8 mouse cellular contexts compared by ENCODE assay signal in genomic region chr5:116443459-116443940, GRCm38 (mm10). TPM values are rescaled to one million over a fixed set of nuclear protein-coding genes. Genes with fewer than 3 reads are reported as not detected.
DNase-seq lines count a peak whose midpoint lies in the region; ATAC-seq and TF ChIP-seq lines count a peak whose summit lies in the region.

No protein-coding gene starts in this region.

- no peaks in the 10 kb centered on the region for H3K79me2 ChIP-seq in liver, adult 2 months (ENCODE audit: control insufficient read depth, insufficient read depth, low read length)

- TF ChIP-seq EP300 in liver, postnatal 0 days (IDR thresholded peaks at IDR 0.05; ENCODE audit: low read depth) = no peak

- no peak overlapping the region for H3K4me2 ChIP-seq in liver, postnatal 0 days (ENCODE audit: low read depth, low read length)

- TF ChIP-seq CTCF in liver, adult 2 months (IDR thresholded peaks at IDR 0.05; ENCODE audit: low read depth, low read length) = no peak
- no peak for TF ChIP-seq CTCF in liver, postnatal 0 days (IDR thresholded peaks at IDR 0.05; ENCODE audit: low read depth)
- TF ChIP-seq CTCF in kidney, adult 2 months (conservative IDR thresholded peaks at IDR 0.05; ENCODE audit: insufficient read depth, insufficient read length, low read depth, low read length) = no peak

- 39% methylated on average over 8 of the region's 8 CpGs for WGBS in liver, adult 2 months
- 76% methylated on average over 8 of the region's 8 CpGs for WGBS in liver, postnatal 0 days (ENCODE audit: insufficient replicate concordance)
- WGBS in kidney, adult 2 months = 76% methylated on average over 8 of the region's 8 CpGs

- no peaks in the 10 kb centered on the region for H3K9me3 ChIP-seq in liver, postnatal 0 days (ENCODE audit: low read length)

- no peaks in the 10 kb centered on the region for H3K27me3 ChIP-seq in liver, adult 2 months (ENCODE audit: control insufficient read depth, insufficient read depth, low read length)
- H3K27me3 ChIP-seq in liver, postnatal 0 days (ENCODE audit: insufficient read depth, low read length) = no peaks in the 10 kb centered on the region
- no peaks in the 10 kb centered on the region for H3K27me3 ChIP-seq in kidney, adult 2 months (replicated peaks; ENCODE audit: control insufficient read depth, insufficient read depth, low read length)

- no peaks in the 10 kb centered on the region for H3K36me3 ChIP-seq in liver, adult 2 months (ENCODE audit: control insufficient read depth, insufficient read depth, low read length)
- no peaks in the 10 kb centered on the region for H3K36me3 ChIP-seq in liver, postnatal 0 days (replicated peaks; ENCODE audit: insufficient read depth, low read length)
- H3K36me3 ChIP-seq in kidney, adult 2 months (ENCODE audit: control insufficient read depth, insufficient read depth, low read length) = no peaks in the 10 kb centered on the region

- H3K9ac ChIP-seq in liver, adult 2 months (ENCODE audit: low read depth, low read length) = no peak overlapping the region
- H3K9ac ChIP-seq in liver, postnatal 0 days (replicated peaks) = no peak overlapping the region

- ATAC-seq in liver, postnatal 0 days = no peak
- no peak for ATAC-seq in megakaryocyte-erythroid progenitor cell, adult 5-6 weeks (replicated peaks; ENCODE audit: low FRiP score, low TSS enrichment, poor library complexity, severe bottlenecking)

- H3K27ac ChIP-seq in liver, adult 2 months (replicated peaks; ENCODE audit: insufficient read depth, low read depth, low read length) = peak overlapping the region; percentile 60
- H3K27ac ChIP-seq in liver, postnatal 0 days (ENCODE audit: low read depth) = no peak overlapping the region
- no peak overlapping the region for H3K27ac ChIP-seq in kidney, adult 2 months (ENCODE audit: insufficient read depth, low read depth, low read length)

- H3K4me3 ChIP-seq in liver, adult 2 months (ENCODE audit: insufficient read depth, low read depth, low read length) = no peak overlapping the region
- H3K4me3 ChIP-seq in liver, postnatal 0 days (ENCODE audit: low read depth, low read length) = no peak overlapping the region
- no peak overlapping the region for H3K4me3 ChIP-seq in kidney, adult 2 months (ENCODE audit: insufficient read depth, low read depth, low read length)

- H3K4me1 ChIP-seq in liver, adult 2 months (ENCODE audit: control insufficient read depth, insufficient read depth, low read length) = peaks cover 18% of the 10 kb centered on the region
- peaks cover 2% of the 10 kb centered on the region; the same call in 1 of the 2 replicates for H3K4me1 ChIP-seq in liver, postnatal 0 days (ENCODE audit: insufficient read depth)
- H3K4me1 ChIP-seq in kidney, adult 2 months (ENCODE audit: control insufficient read depth, insufficient read depth, low read length) = no peaks in the 10 kb centered on the region

- no peak for TF ChIP-seq POLR2A in liver, adult 2 months (IDR thresholded peaks at IDR 0.05; ENCODE audit: extremely low read depth, insufficient read depth, low read length)
- TF ChIP-seq POLR2A in kidney, adult 2 months (IDR thresholded peaks at IDR 0.05; ENCODE audit: low read depth, low read length) = no peak

- DNase-seq in liver, adult 2 months (ENCODE audit: extremely low read depth, low read depth, low spot score) = peak; percentile 89
- DNase-seq in liver, postnatal 0 days = no peak
- DNase-seq in cerebellum, postnatal 36 days = peak; percentile 91 to 94
- DNase-seq in layer of hippocampus, adult 8-10 months (ENCODE audit: low spot score in 2 of 2) = peak; percentile 51 to 67
- DNase-seq in right cerebral cortex, adult 2 months (ENCODE audit: low spot score in 2 of 2) = peak; percentile 44 to 69
- no peak for DNase-seq in T-cell, adult 2 months (ENCODE audit: low spot score)
- DNase-seq in kidney, adult 2 months = no peak

RNA-seq across cellular contexts. Expression of gene Hspb8, which starts 20.8 kb away (rescaled TPM):
- 149 and 164 TPM in 2 replicates for total RNA-seq in liver, adult 2 months (2014; rRNA removed)
- polyA plus RNA-seq in liver, adult 2 months (2012; rRNA removed) = 216 and 232 TPM in 2 replicates
- 9.1 and 10.6 TPM in 2 replicates for polyA plus RNA-seq in liver, postnatal 0 days (2015; fragmentation: Nextera tagmentation; extraction: Ambion mirVana)
- 10 to 100 TPM; 12.6 to 18.6 (median 14.5) TPM for total RNA-seq in layer of hippocampus, adult 8-10 months (2022)
- total RNA-seq in megakaryocyte-erythroid progenitor cell, adult 5-6 weeks (2014; fragmentation: Nextera tagmentation) = not detected in 2 replicates
- not detected in 2 replicates for total RNA-seq in megakaryocyte-erythroid progenitor cell, adult 5-6 weeks (2017)
- polyA plus RNA-seq in kidney, adult 2 months (2012; rRNA removed) = 9.8 and 12.8 TPM in 2 replicates

Comparison
In these comparisons a context has a peak if more than half of its experiments do, and no peak if none do; other contexts are left out.
1. DNase-seq: peak in liver, adult 2 months (single experiment), cerebellum, postnatal 36 days (2 of 2), layer of hippocampus, adult 8-10 months (2 of 2) and right cerebral cortex, adult 2 months (2 of 2); none in liver, postnatal 0 days (single experiment), T-cell, adult 2 months (single experiment) and kidney, adult 2 months (single experiment).
2. RNA of gene Hspb8, which starts 20.8 kb away (total RNA-seq): 149 to 164 TPM in liver, adult 2 months and 12.6 to 18.6 TPM in layer of hippocampus, adult 8-10 months; not detected in megakaryocyte-erythroid progenitor cell, adult 5-6 weeks; every median in the first group is over 10 times any median in the second.